Mouse (Mus musculus) olfactory bulb, adult 2 months (tissue): ENCODE results near the gene Sez6l.

Source experiments
- CTCF ChIP-seq: fragments of 200-500 bp; IDR thresholded peaks from 2 replicates; pipeline ENCODE4 v1.5.1; 2012; ENCODE audit warnings: low read depth, mild to moderate bottlenecking, low read length, moderate library complexity; ENCODE audit not compliant: insufficient read depth
- POLR2A ChIP-seq: fragments of 200-500 bp; IDR thresholded peaks from 2 replicates; pipeline ENCODE4 v1.6.1; 2012; ENCODE audit warnings: mild to moderate bottlenecking, low read depth, low read length, moderate library complexity; ENCODE audit not compliant: insufficient read depth

GRCm38 (mm10) chr5:112533312-112534075 is 43.5 kb downstream of the Sez6l start:
- TF ChIP-seq CTCF (no peak), POLR2A (no peak)
